Mouse (Mus musculus): ENCODE measurements around the gene Gopc.

The Gopc gene

GRCm38 (mm10) chr10:52381845-52382591 is at the start of gene Gopc:
TSS of gene Gopc (minus strand) at chr10:52382124.
- DNase-seq (ENCODE audit: low spot score) = peak; percentile 90

GRCm38 (mm10) chr10:52430953-52431352 is 49.0 kb upstream of the Gopc start:
- no peak for DNase-seq (ENCODE audit: low spot score)

DNA sequence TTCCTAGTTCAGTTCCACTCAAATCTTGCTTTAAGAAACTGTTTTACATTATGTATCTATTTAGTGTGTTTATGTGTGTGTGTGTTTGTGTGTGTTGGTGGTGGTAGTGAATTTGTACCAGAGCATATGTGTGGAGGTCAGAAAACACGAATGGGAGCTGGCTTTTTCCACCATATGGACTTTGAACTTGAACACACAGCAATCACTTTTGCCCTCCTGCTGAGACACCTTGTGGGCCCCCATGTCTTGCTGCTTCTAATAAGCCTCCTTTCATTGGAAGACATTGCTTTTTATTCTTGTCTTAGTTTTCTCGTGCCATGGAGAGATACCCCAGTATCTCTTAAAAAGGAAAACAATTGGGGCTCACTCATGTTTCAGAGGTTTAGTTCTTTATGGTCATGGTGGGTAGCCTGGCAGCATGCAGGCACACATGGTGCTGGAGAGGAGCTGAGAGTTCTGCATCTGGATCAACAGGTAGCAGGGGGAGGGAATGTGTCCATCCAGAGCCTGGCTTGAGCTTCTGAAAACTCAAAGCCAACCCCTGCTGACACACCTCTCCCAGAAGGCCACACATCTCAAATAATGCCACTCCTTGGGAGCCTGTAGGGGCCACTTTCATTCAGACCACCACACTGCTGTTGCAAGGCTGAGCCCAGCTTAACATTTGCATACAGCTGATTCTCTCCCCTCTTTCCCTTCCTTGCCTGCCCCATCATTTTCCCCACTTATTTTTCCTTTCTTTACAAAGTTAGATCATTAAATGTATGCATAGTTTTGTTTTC is 45.9 kb upstream of the Gopc start:
- no peak for DNase-seq (ENCODE audit: low spot score)

DNA sequence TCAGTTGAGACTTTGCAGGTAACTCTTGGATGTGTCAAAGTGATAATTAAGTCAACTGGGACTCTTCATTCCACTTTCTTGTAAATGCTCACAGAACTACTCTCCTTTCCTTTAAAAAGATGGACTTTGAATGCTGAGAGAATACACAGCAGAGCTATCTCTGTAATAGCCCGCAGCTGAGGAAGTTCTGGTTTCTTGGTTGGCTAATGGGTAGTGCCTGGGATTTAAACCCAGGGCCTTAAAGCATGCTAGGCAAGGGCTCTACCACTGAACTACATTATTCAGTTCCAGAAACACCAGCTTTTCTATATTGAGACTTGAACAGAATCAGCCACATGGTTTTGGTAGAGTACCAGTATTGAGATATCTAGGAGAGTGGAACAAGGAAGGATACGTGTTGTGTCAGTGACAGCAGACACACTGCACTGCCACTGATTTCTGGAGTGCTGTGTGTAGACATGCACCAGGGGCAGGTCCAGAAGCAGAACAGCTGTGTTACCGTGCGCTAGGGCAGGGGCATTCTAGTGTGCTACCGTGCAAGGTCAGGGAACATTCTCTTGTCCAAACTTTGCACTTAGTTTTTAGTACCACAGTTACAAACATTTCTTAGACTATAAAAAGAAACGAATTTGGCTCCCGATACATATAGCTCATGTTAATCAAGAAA is 44.5 kb upstream of the Gopc start:
- no peak for DNase-seq (ENCODE audit: low spot score)

- no peak for DNase-seq (ENCODE audit: low spot score)
These were observed 41.2 kb upstream of the Gopc start for GRCm38 (mm10) chr10:52423097-52423496.

- DNase-seq (ENCODE audit: low spot score) = no peak
These were observed 39.8 kb upstream of the Gopc start for GRCm38 (mm10) chr10:52421716-52422115.

DNA sequence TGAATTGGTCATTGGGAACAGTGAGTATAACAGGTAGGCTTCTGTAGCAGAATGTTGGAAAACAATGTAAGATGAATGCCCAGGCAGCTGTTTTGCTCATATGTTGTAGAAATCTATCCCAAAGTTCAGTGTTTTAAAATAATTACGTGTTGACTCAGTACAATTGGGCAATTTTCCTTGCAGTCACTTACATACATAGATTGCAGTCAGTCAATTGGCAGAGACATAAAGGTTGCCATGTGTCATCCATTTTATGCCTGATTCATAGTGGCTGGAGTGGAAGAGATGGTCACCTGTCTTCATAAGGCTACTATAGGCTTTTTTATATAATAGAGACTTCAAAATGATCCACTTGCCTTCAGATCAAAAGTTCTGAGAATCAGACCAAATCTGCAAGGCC is 38.6 kb upstream of the Gopc start:
- no peak for DNase-seq (ENCODE audit: low spot score)

DNA sequence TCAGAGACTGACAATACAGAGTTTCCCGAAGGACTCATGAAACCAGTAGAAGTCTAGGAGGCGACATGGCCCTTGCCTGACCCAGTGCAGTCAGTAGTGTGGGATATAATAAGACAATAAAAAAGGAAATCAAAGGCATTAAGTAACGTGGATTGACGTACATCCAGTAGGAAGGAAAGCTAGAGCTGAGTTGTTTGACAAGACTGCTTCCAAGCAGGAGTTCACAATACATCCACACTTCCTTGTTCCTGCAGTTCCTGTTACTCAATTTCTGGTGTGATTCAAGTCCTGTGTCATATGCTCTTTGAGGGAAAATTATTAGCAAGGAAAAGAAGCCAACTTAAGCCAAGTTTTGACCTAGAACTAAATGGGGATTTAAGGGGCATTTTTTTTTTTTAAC is 37.5 kb upstream of the Gopc start:
- DNase-seq (ENCODE audit: low spot score) = no peak

DNA sequence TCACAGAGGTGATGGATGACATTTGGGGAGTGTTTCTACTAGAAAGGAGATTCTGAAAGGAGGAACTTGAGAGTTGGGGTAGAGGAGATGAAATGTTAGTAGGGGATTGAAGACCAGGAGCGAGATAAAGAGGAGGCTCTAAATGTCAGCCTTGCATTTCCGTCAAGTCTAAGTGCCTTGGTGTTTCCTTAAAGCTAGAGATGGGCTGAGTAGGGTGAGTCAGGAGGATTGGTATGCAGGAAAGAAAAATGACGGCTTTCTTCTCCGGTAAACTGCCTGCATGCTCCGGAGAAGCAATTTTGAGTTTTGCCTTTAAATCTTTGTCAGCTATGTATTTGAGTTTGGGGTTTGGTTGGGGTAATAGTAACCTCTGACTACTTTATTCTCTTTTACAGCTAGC is 37.0 kb upstream of the Gopc start:
- DNase-seq (ENCODE audit: low spot score) = no peak

- DNase-seq (ENCODE audit: low spot score) = no peak
These were observed 36.3 kb upstream of the Gopc start for GRCm38 (mm10) chr10:52417998-52418860.

DNA sequence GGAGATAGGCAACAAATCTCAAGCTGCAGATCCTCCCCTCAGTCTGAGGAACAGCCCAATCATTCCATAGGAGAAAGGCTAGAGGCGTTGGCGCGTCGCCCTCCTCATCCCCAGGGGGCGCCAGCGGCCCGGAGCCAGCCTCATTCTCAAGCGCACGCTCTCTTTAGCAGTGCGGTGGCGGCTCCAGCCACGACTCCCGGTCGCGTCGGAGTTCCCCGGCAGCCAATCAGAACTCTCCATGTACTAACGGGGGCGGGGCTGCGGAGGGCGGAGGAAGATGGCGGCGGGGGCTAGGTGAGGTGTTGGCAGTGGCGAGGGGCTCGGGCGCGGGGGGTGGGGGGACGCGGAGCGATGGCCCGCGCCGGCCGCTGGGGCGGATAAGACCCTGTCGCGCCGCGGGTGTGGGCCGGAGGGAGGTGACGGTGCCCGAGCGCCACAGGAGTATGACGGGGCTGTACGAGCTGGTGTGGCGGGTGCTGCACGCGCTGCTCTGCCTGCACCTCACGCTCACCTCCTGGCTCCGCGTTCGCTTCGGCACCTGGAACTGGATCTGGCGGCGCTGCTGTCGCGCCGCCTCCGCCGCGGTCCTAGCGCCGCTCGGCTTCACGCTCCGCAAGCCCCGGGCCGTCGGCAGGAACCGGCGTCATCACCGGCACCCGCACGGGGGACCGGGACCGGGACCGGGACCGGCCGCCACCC is 35.5 kb upstream of the Gopc start, which contains the start of gene Nus1:
Gene Nus1, plus strand, starts transcription at position 249 of the 699 bp plus-strand sequence.
- peak; percentile 90 for DNase-seq (ENCODE audit: low spot score)

- no peak for DNase-seq (ENCODE audit: low spot score)
These were observed 34.5 kb upstream of the Gopc start for GRCm38 (mm10) chr10:52416458-52416857.

GRCm38 (mm10) chr10:52415020-52415419 is 33.1 kb upstream of the Gopc start:
- no peak for DNase-seq (ENCODE audit: low spot score)

- DNase-seq (ENCODE audit: low spot score) = no peak
These were observed 25.6 kb upstream of the Gopc start for GRCm38 (mm10) chr10:52407526-52407925.

DNA sequence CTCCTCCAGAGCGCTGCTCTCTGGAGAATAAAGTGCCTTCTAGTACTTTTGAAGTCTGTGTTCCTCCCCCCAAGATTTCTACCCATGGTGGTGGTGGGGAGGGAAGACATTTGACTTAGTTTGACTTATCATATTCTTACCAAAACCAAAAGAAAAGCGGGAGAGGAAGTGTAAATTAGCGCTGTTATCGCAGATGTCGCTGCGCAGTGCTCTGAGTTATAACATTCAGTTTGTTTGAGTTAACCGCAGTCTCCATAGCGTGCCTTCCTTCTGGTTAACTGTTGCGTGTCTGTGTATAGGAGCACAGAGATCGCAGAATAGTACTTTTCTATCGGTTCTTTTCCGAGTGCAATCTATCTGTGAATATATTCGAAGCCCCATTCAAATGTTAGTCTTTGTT is 23.2 kb upstream of the Gopc start:
- no peak for DNase-seq (ENCODE audit: low spot score)

GRCm38 (mm10) chr10:52399722-52400121 is 17.8 kb upstream of the Gopc start:
- DNase-seq (ENCODE audit: low spot score) = no peak

DNA sequence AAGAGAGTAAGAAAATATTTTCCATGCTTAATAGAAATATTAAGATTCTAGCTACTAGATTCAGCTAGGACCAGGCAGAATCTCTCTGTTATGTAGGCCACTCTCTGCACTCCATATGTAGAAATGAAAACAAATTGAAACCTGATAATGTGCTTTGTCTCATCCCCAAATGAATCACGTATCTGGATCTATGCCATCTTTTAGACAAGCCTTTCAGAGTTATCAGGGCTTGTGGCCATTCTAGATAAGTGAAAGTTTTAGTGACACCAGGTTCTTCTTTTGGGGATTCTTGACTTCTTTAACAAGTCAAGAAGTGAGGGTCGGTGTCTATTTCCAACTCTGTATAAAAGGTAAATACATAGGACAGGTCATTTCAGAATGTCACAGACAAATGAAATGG is 16.8 kb upstream of the Gopc start:
- DNase-seq (ENCODE audit: low spot score) = no peak

GRCm38 (mm10) chr10:52396647-52397046 is 14.7 kb upstream of the Gopc start:
- no peak for DNase-seq (ENCODE audit: low spot score)

DNA sequence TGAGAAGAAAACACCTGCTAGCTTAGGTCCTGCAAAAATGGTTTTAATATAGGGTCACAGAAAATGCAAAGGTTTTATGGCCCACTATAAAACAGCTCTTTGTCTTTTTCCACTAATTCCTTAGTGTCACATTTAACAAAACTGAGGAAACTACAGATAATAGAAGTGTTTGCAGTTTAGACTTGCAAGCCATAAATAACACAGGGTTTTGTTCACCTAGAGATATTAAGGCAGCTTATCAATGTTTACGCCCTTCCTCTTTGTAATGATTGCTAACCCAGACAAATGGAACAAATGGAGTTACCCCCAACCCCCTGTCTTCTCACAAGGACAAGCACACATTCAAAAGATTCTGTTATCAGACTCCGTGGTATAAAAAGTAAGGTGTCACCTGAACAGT is 9.3 kb upstream of the Gopc start:
- DNase-seq (ENCODE audit: low spot score) = no peak

GRCm38 (mm10) chr10:52389438-52389837 is 7.5 kb upstream of the Gopc start:
- no peak for DNase-seq (ENCODE audit: low spot score)

- no peak for DNase-seq (ENCODE audit: low spot score)
These were observed 7.1 kb upstream of the Gopc start, which contains the start of gene Nepn for GRCm38 (mm10) chr10:52388922-52389430. TSS of gene Nepn (plus strand) at chr10:52388972.

All from ovary, postnatal 10 days (tissue).